Mouse (Mus musculus) ES-E14 (cell line): Measurements from ENCODE around the gene Myrf. TPM values are rescaled to one million over a fixed set of nuclear protein-coding genes. Genes with fewer than 3 reads are reported as not detected.

Experiments used
- DNase-seq: peaks from one replicate; pipeline ENCODE4 v3.0.0-alpha.2; 2013; ENCODE audit warnings: low read depth, low spot score
- H3K27ac ChIP-seq: 2 replicates; pipeline ENCODE4 v1.5.1; 2012; ENCODE audit warnings: low read depth, mild to moderate bottlenecking, low read length, moderate library complexity, mixed read lengths; ENCODE audit not compliant: poor library complexity, insufficient read depth, severe bottlenecking
- H3K36me3 ChIP-seq: 2 replicates; pipeline ENCODE4 v1.6.1; 2012; ENCODE audit warnings: mild to moderate bottlenecking, low read length, moderate library complexity, mixed read lengths; ENCODE audit not compliant: control insufficient read depth, poor library complexity, insufficient read depth, severe bottlenecking
- H3K4me1 ChIP-seq, 2 experiments: fragments of 150-350 bp in 1 of 2; sonication (generic) in 1 of 2; 2 replicates each; pipeline ENCODE4 v1.6.1; 2012; ENCODE audit warnings: low read length in 2 of 2, mild to moderate bottlenecking in 1 of 2, mixed read lengths in 1 of 2; ENCODE audit not compliant: control insufficient read depth in 2 of 2, insufficient read depth in 2 of 2, poor library complexity in 1 of 2
- H3K4me3 ChIP-seq, 2 experiments: fragments of 150-350 bp in 1 of 2; sonication (generic) in 1 of 2; 2 replicates each; pipeline ENCODE4 v1.5.1; 2012; ENCODE audit warnings: low read length in 2 of 2, low read depth in 1 of 2, mild to moderate bottlenecking in 1 of 2, mixed read lengths in 1 of 2; ENCODE audit not compliant: insufficient read depth in 1 of 2, poor library complexity in 1 of 2, severe bottlenecking in 1 of 2
- H3K9ac ChIP-seq: 2 replicates; pipeline ENCODE4 v1.6.1; 2012; ENCODE audit warnings: low read depth, mild to moderate bottlenecking, low read length, mixed read lengths; ENCODE audit not compliant: poor library complexity, insufficient read depth, severe bottlenecking
- H3K9me3 ChIP-seq: fragments of 150-350 bp; sonication (generic); 2 replicates; pipeline ENCODE4 v1.6.1; 2012; ENCODE audit warnings: low read depth, mild to moderate bottlenecking, low read length; ENCODE audit not compliant: control insufficient read depth, insufficient read depth
- CHD2 ChIP-seq: IDR thresholded peaks from 2 replicates; pipeline ENCODE4 v1.6.1; 2014; ENCODE audit warnings: mild to moderate bottlenecking, low read depth, low read length, inconsistent platforms
- HCFC1 ChIP-seq: IDR thresholded peaks from 2 replicates; pipeline ENCODE4 v1.6.1; 2012; ENCODE audit warnings: low read length, inconsistent platforms, borderline replicate concordance; ENCODE audit not compliant: insufficient read depth
- MAFK ChIP-seq: IDR thresholded peaks from 2 replicates; pipeline ENCODE4 v1.6.1; 2014; ENCODE audit warnings: mild to moderate bottlenecking, low read depth, low read length, inconsistent platforms; ENCODE audit not compliant: insufficient read depth
- ZC3H11A ChIP-seq: IDR thresholded peaks from 2 replicates; pipeline ENCODE4 v1.6.1; 2012; ENCODE audit warnings: low read depth, mild to moderate bottlenecking, inconsistent platforms, low read length, borderline replicate concordance
- ZNF384 ChIP-seq: IDR thresholded peaks from 2 replicates; pipeline ENCODE4 v1.6.1; 2012; ENCODE audit warnings: low read depth, low read length, inconsistent platforms
- in situ Hi-C, 2 experiments: fragments of 600-800 bp; cut with MboI; formaldehyde crosslinking; loops; one replicate each; pipeline ENCODE4 v1.15.1; 2025; ENCODE audit warnings: low sequenced_read_pairs in 2 of 2, inconsistent platforms in 1 of 2; ENCODE audit not compliant: unreplicated experiment in 2 of 2
- total RNA-seq: library from RNA; depleted of rRNA; stranded (reverse); fragments of 300-350 nt; gene quantifications from 2 replicates; pipeline ENCODE4 v1.2.3, GENCODE M21; 2012; rRNA removed

Myrf gene
- total RNA-seq, result 35.9 and 58.1 TPM in 2 replicates

- in situ Hi-C loops, result no loop called here
- Histone ChIP-seq H3K4me3 (peak within 1 kb of the TSS; percentile 61 to 89), H3K9ac (peak within 1 kb of the TSS; percentile 88), H3K4me1 (peaks cover 11 to 31% of the 10 kb centered on the region in 2 experiments; a peak in 3 of 4 replicates), H3K36me3 (no peaks in the 10 kb centered on the region; the same call in 1 of the 2 replicates), H3K27ac (peak within 1 kb of the TSS; percentile 52), H3K9me3 (no peaks in the 10 kb centered on the region)
- TF ChIP-seq ZNF384 (no peak), HCFC1 (no peak), CHD2 (no peak), ZC3H11A (peak; percentile 22), MAFK (no peak)
- DNase-seq, result peak; percentile 71
These were observed at the start of gene Myrf for GRCm38 (mm10) chr19:10240654-10241305. Myrf (minus strand) TSS chr19:10240748.

GRCm38 (mm10) chr19:10289609-10290150, 49.1 kb upstream of the Myrf start:
- TF ChIP-seq ZNF384, result no peak
- TF ChIP-seq HCFC1, result no peak
- no peak for TF ChIP-seq CHD2
- TF ChIP-seq ZC3H11A, result no peak
- no peak for TF ChIP-seq MAFK
- DNase-seq, result no peak
- in situ Hi-C loops, result no loop called here
- H3K9me3 ChIP-seq, result no peaks in the 10 kb centered on the region
- H3K4me3 ChIP-seq, result no peak overlapping the region
- no peak overlapping the region for H3K27ac ChIP-seq
- H3K4me1 ChIP-seq, result peaks cover 1 to 10% of the 10 kb centered on the region in 2 experiments; a peak in 2 of 4 replicates
- no peak overlapping the region for H3K9ac ChIP-seq
- no peaks in the 10 kb centered on the region for H3K36me3 ChIP-seq

GRCm38 (mm10) chr19:10288125-10289040, 47.8 kb upstream of the Myrf start:
- no peak overlapping the region for H3K27ac ChIP-seq

GRCm38 (mm10) chr19:10286458-10286872, 45.9 kb upstream of the Myrf start:
- no peak for DNase-seq
- Histone ChIP-seq H3K27ac (no peak overlapping the region), H3K4me3 (no peak overlapping the region), H3K9me3 (no peaks in the 10 kb centered on the region), H3K4me1 (peaks cover 0 to 7% of the 10 kb centered on the region in 2 experiments; a peak in 1 of 4 replicates), H3K9ac (no peak overlapping the region), H3K36me3 (no peaks in the 10 kb centered on the region)
- TF ChIP-seq HCFC1, result no peak
- no peak for TF ChIP-seq ZNF384
- no peak for TF ChIP-seq MAFK
- TF ChIP-seq CHD2, result no peak
- in situ Hi-C loops, result no loop called here

More at GRCm38 (mm10) chr19:10288125-10289040, 47.8 kb upstream of the Myrf start:
- Histone ChIP-seq H3K36me3 (no peaks in the 10 kb centered on the region), H3K4me3 (no peak overlapping the region), H3K9ac (no peak overlapping the region), H3K9me3 (no peaks in the 10 kb centered on the region), H3K4me1 (peaks cover 0 to 7% of the 10 kb centered on the region in 2 experiments; a peak in 1 of 4 replicates)
- TF ChIP-seq HCFC1, result no peak
- no peak for DNase-seq
- in situ Hi-C loops, result no loop called here
